Mouse (Mus musculus): Measurements from ENCODE around the gene Fmo5.

DNA sequence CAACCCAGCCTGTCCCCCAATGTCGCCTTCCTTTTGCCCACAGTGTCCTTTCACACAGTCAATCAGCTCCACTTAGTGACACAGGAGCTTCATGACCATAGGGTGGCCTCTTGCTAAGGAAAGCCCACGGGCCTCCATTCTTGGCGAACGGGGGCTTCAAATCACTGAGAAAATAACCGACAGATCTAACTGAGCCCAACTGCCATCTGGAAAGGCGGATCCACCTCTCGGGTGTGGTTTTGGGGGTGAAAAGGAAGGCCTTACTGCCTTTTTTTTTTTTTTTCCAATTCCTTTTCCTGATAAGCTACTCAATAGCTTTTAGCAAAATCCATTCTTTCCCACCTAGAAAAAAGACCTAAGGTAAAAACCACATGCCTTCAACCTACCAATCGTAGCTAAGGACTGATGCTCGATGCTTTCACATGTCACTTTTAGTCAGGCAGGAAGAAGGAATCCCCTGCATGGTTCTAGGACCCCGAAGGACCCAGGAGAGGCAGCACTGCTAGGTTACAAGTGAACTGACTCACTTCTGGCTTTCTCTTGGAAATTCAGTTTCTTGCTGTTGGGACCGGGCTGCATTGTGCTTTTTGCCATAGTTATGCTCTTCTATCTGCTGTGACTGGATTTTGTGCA, 74.0 kb downstream of the Fmo5 start:
- TF ChIP-seq CTCF (conservative IDR thresholded peaks at IDR 0.05; ENCODE audit: low read length) (no peak), NANOG (IDR thresholded peaks at IDR 0.05; ENCODE audit: borderline replicate concordance, low read length) (no peak)

All from E14TG2a.4 (cell line).